Mouse (Mus musculus) embryo, embryonic 11.5 days (tissue): ENCODE data around the gene Gm20388.
"Not testable (repeated sequence)": the region's sequence is repeated elsewhere in the genome, so short reads cannot be mapped to it uniquely, and the experiment has no call there.

Source experiments
- DNase-seq: peaks from one replicate; pipeline ENCODE4 v3.0.0-alpha.2; 2012; ENCODE audit warnings: low read depth, low spot score

The Gm20388 gene

GRCm38 (mm10) chr8:123000311-123000710 is 3089.7 kb downstream of the Gm20388 start:
- no peak for DNase-seq

- no peak for DNase-seq
These were observed 3093.6 kb downstream of the Gm20388 start for GRCm38 (mm10) chr8:123004033-123004922.

GRCm38 (mm10) chr8:123005328-123005727 is 3094.7 kb downstream of the Gm20388 start:
- DNase-seq = no peak

- no peak for DNase-seq
These were observed 3095.2 kb downstream of the Gm20388 start for GRCm38 (mm10) chr8:123005805-123006204.

GRCm38 (mm10) chr8:123011321-123011720 is 3100.7 kb downstream of the Gm20388 start:
- no peak for DNase-seq

- no peak for DNase-seq
These were observed 3103.8 kb downstream of the Gm20388 start for GRCm38 (mm10) chr8:123014429-123014828.

GRCm38 (mm10) chr8:123015074-123015473 is 3104.4 kb downstream of the Gm20388 start:
- DNase-seq = no peak

- no peak for DNase-seq
These were observed 3106.5 kb downstream of the Gm20388 start for GRCm38 (mm10) chr8:123017143-123017542.

GRCm38 (mm10) chr8:123018484-123019164 is 3108.0 kb downstream of the Gm20388 start:
- no peak for DNase-seq

GRCm38 (mm10) chr8:123020084-123020483 is 3109.4 kb downstream of the Gm20388 start:
- no peak for DNase-seq

- DNase-seq = no peak
These were observed 3110.2 kb downstream of the Gm20388 start for GRCm38 (mm10) chr8:123020859-123021258.

GRCm38 (mm10) chr8:123021259-123021658 is 3110.6 kb downstream of the Gm20388 start:
- no peak for DNase-seq

GRCm38 (mm10) chr8:123022727-123023126 is 3112.1 kb downstream of the Gm20388 start:
- DNase-seq = no peak

GRCm38 (mm10) chr8:123024226-123024625 is 3113.6 kb downstream of the Gm20388 start:
- no peak for DNase-seq

- no peak for DNase-seq
These were observed 3115.3 kb downstream of the Gm20388 start for GRCm38 (mm10) chr8:123025951-123026351.

- DNase-seq = no peak
These were observed 3117.1 kb downstream of the Gm20388 start for GRCm38 (mm10) chr8:123027786-123028185.

- not testable (repeated sequence) for DNase-seq
These were observed 3119.4 kb downstream of the Gm20388 start for GRCm38 (mm10) chr8:123030091-123030490.

- DNase-seq = no peak
These were observed 3120.8 kb downstream of the Gm20388 start for GRCm38 (mm10) chr8:123031321-123031978.

GRCm38 (mm10) chr8:123032730-123033129 is 3122.1 kb downstream of the Gm20388 start:
- no peak for DNase-seq

- no peak for DNase-seq
These were observed 3122.8 kb downstream of the Gm20388 start for GRCm38 (mm10) chr8:123033431-123033830.

GRCm38 (mm10) chr8:123034171-123034570 is 3123.5 kb downstream of the Gm20388 start:
- no peak for DNase-seq

- DNase-seq = no peak
These were observed 3126.3 kb downstream of the Gm20388 start for GRCm38 (mm10) chr8:123036956-123037355.
